Mouse (Mus musculus): ENCODE data around the gene Phtf1. TPM values are rescaled to one million over a fixed set of nuclear protein-coding genes. Genes with fewer than 3 reads are reported as not detected.
A peak's percentile ranks its signal among the peaks of the same experiment; 100 is the strongest.

Phtf1 gene
- total RNA-seq (2014; fragmentation: Nextera tagmentation) (14.4 and 17.2 TPM in 2 replicates), total RNA-seq (2017) (34.8 and 36.1 TPM in 2 replicates), polyA plus RNA-seq (2012) (13.3 and 19.5 TPM in 2 replicates)

DNA sequence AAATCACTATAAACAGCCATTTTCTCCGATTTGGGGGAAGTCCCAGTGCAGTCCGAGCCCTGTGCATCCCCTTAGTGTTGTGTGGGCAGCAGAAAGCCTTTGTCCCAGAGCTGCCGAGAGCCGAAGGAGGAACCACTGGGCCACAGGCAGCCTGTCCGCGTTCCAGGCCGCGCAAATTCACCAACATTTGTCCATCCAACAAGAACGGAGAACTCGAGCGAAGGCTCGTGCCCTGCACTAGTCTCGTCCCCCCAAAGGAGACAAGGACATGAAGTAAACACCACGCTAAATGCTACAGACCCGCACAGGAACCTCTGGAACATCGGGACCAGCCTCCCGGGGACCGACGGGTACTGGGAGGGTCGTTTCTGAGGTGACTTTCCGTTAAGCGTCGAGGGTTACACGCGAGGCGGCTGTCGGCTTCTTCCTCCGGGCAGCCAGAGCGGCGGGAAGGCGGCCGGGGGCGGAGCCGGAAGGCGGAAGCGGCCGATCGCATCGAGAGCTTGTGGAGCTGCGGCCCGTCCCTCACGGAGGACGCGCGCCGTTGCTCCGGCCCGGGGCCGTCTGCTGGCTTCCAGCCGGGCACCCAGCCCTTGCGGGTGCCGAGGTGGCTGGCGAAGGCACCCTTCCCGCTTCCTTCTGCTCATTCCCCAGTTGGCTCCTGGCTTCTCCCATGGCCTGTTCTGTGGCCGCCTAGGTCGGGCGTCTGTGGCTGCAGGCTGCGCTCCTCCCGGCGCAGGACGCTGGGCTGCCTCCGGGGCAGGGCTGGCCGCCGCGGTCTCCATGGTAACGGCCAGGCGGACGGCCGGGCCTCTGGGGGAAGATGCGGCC is at the start of gene Phtf1:
TSS of gene Phtf1 (plus strand) at position 250 of the 831 bp plus-strand sequence.
- Histone ChIP-seq H3K27me3 (ENCODE audit: insufficient read depth, low read length) (no peaks in the 10 kb centered on the region), H3K4me1 (ENCODE audit: insufficient read depth, low read depth, low read length) (peaks cover 26% of the 10 kb centered on the region), H3K4me3 (ENCODE audit: low read depth, low read length) (peak within 1 kb of the TSS; percentile 93), H3K9me3 (replicated peaks) (no peaks in the 10 kb centered on the region), H3K36me3 (replicated peaks) (peaks cover 37% of the 10 kb centered on the region)
- DNase-seq (ENCODE audit: low spot score) (peak; percentile 67), ATAC-seq (ENCODE audit: extremely low read depth, insufficient number of reproducible peaks, low FRiP score, poor library complexity, severe bottlenecking) (peak; percentile 73)
- TF ChIP-seq POLR2AphosphoS5 (IDR thresholded peaks at IDR 0.05; ENCODE audit: insufficient replicate concordance, low read depth, low read length): peak; percentile 85; the same call in 1 of the 2 replicates
- no peak for TF ChIP-seq GATA1 (IDR thresholded peaks at IDR 0.05; ENCODE audit: borderline replicate concordance, low read length)
- no peak for TF ChIP-seq TAL1 (conservative IDR thresholded peaks at IDR 0.05; ENCODE audit: low read depth, low read length)
- no peak for TF ChIP-seq CTCF (IDR thresholded peaks at IDR 0.05; ENCODE audit: low read depth, low read length)
- TF ChIP-seq GATA2 (IDR thresholded peaks at IDR 0.05; ENCODE audit: borderline replicate concordance, low read depth, low read length): no peak

DNA sequence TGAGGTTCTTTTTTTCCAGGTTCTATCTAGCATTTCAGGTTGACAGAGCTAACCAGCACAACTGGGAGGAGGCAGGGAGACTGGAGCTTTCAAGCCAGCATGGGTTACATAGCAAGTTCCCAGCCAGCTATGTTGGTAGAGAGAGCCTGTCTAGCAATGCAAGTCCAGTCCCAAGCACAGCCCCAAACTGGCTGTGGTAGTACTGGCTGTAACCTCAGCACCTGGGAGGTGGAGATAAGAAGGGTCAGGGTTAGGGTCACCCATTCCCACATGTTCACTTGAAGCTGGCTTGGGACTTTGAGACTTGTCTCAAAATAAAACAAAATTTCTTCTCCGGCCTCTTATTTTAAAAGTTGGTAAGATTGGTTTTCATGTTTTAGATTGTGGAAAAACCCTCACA is 47.8 kb upstream of the Phtf1 start:
- DNase-seq (ENCODE audit: low spot score) (peak; percentile 12), ATAC-seq (ENCODE audit: extremely low read depth, insufficient number of reproducible peaks, low FRiP score, poor library complexity, severe bottlenecking) (no peak)
- H3K9me3 ChIP-seq (replicated peaks): no peaks in the 10 kb centered on the region
- peaks cover 18% of the 10 kb centered on the region for H3K36me3 ChIP-seq (replicated peaks)
- peaks cover 38% of the 10 kb centered on the region for H3K4me1 ChIP-seq (ENCODE audit: insufficient read depth, low read depth, low read length)
- no peak overlapping the region; the same call in 1 of the 2 replicates for H3K4me3 ChIP-seq (ENCODE audit: low read depth, low read length)
- H3K27me3 ChIP-seq (ENCODE audit: insufficient read depth, low read length): no peaks in the 10 kb centered on the region
- TF ChIP-seq GATA1 (IDR thresholded peaks at IDR 0.05; ENCODE audit: borderline replicate concordance, low read length) (no peak), TAL1 (conservative IDR thresholded peaks at IDR 0.05; ENCODE audit: low read depth, low read length) (peak; percentile 76), POLR2AphosphoS5 (IDR thresholded peaks at IDR 0.05; ENCODE audit: insufficient replicate concordance, low read depth, low read length) (no peak), CTCF (IDR thresholded peaks at IDR 0.05; ENCODE audit: low read depth, low read length) (no peak), GATA2 (IDR thresholded peaks at IDR 0.05; ENCODE audit: borderline replicate concordance, low read depth, low read length) (no peak)

DNA sequence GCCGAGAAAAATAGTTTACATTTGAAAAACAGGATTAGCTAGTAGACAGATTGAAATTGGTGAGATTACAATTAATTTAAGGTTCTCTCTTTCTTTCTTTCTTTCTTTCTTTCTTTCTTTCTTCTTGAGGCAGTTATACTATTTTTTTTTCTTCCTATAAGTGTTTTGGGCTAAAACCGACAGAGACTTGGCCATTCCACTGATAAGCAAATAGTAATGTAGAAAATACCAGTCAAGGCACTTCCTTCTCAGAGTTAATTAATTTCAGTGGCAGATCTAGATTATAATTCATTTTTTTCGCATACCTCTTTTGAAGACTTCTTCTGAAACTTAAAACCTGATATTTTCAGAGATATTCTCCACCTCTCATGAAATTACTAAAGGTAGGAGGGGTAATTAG is 42.6 kb upstream of the Phtf1 start:
- no peak for TF ChIP-seq CTCF (IDR thresholded peaks at IDR 0.05; ENCODE audit: low read depth, low read length)
- no peak for TF ChIP-seq TAL1 (conservative IDR thresholded peaks at IDR 0.05; ENCODE audit: low read depth, low read length)
- no peak for TF ChIP-seq GATA2 (IDR thresholded peaks at IDR 0.05; ENCODE audit: borderline replicate concordance, low read depth, low read length)
- TF ChIP-seq GATA1 (IDR thresholded peaks at IDR 0.05; ENCODE audit: borderline replicate concordance, low read length): no peak
- TF ChIP-seq POLR2AphosphoS5 (IDR thresholded peaks at IDR 0.05; ENCODE audit: insufficient replicate concordance, low read depth, low read length): no peak
- no peak overlapping the region for H3K4me3 ChIP-seq (ENCODE audit: low read depth, low read length)
- DNase-seq (ENCODE audit: low spot score) (no peak), ATAC-seq (ENCODE audit: extremely low read depth, insufficient number of reproducible peaks, low FRiP score, poor library complexity, severe bottlenecking) (no peak)
- peaks cover 35% of the 10 kb centered on the region for H3K36me3 ChIP-seq (replicated peaks)
- peaks cover 35% of the 10 kb centered on the region for H3K4me1 ChIP-seq (ENCODE audit: insufficient read depth, low read depth, low read length)
- no peaks in the 10 kb centered on the region for H3K9me3 ChIP-seq (replicated peaks)
- no peaks in the 10 kb centered on the region for H3K27me3 ChIP-seq (ENCODE audit: insufficient read depth, low read length)

DNA sequence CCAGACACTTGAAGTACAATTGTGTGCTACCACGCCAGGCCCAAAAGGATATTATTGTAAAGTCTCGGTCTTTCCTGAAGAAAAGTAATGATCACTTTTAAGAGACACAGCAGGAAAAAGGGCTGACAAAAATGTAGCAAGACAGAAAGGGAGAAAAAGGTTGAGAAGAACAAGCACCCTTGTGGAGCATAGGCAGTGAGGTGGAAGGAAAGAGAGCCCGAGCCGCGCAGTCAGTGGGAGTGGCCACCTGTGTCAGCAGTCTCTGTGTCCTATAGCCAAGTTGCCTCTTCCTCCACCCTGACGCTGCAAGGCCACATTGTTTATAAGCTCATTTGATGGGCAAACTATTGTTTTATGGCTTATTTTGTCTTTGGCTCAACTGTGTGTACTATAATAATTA is 40.4 kb upstream of the Phtf1 start:
- Histone ChIP-seq H3K4me1 (ENCODE audit: insufficient read depth, low read depth, low read length) (peaks cover 27% of the 10 kb centered on the region), H3K36me3 (replicated peaks) (peaks cover 43% of the 10 kb centered on the region), H3K27me3 (ENCODE audit: insufficient read depth, low read length) (no peaks in the 10 kb centered on the region), H3K4me3 (ENCODE audit: low read depth, low read length) (no peak overlapping the region), H3K9me3 (replicated peaks) (no peaks in the 10 kb centered on the region)
- DNase-seq (ENCODE audit: low spot score) (no peak), ATAC-seq (ENCODE audit: extremely low read depth, insufficient number of reproducible peaks, low FRiP score, poor library complexity, severe bottlenecking) (no peak)
- TF ChIP-seq POLR2AphosphoS5 (IDR thresholded peaks at IDR 0.05; ENCODE audit: insufficient replicate concordance, low read depth, low read length): no peak
- no peak for TF ChIP-seq GATA1 (IDR thresholded peaks at IDR 0.05; ENCODE audit: borderline replicate concordance, low read length)
- no peak for TF ChIP-seq TAL1 (conservative IDR thresholded peaks at IDR 0.05; ENCODE audit: low read depth, low read length)
- TF ChIP-seq CTCF (IDR thresholded peaks at IDR 0.05; ENCODE audit: low read depth, low read length): no peak
- TF ChIP-seq GATA2 (IDR thresholded peaks at IDR 0.05; ENCODE audit: borderline replicate concordance, low read depth, low read length): no peak

DNA sequence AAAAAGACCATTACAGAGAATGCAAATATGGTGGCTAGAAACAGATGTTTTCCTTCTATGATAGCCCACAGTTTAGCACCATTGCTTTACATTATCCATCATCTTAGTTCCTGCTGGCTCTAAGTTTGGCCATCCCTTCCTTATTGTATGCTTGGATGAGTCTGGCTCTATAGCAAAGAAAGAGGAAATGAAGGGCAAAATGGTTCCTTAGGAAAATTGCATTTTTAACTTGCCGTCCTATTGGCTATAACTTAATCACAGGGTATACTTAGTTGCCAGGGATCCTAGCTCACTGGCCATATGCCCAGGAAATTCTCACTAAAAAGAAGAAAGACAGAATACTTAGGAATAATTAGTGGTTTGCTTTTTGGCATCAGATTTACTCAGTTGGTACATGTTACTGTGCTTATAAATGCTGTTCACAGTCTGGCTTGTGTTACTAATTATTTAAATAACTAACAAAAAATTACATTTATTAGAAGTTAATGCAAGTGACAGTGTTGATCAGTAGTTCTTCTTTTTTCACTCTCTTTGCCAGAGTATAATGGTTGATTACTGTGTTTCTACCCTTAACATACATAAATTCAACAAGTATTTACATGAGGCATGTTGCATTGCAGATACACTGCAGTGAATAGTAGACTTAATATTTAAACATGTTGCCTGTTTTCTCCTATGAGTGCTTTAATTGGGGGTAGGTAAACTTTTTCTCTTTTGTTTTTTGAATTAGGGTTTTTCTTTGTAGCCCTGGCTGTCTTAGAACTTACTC is 22.9 kb upstream of the Phtf1 start:
- Histone ChIP-seq H3K9me3 (replicated peaks) (no peaks in the 10 kb centered on the region), H3K27me3 (ENCODE audit: insufficient read depth, low read length) (no peaks in the 10 kb centered on the region), H3K4me1 (ENCODE audit: insufficient read depth, low read depth, low read length) (peaks cover 5% of the 10 kb centered on the region; the same call in 1 of the 2 replicates), H3K4me3 (ENCODE audit: low read depth, low read length) (no peak overlapping the region), H3K36me3 (replicated peaks) (peaks cover 27% of the 10 kb centered on the region)
- DNase-seq (ENCODE audit: low spot score) (no peak), ATAC-seq (ENCODE audit: extremely low read depth, insufficient number of reproducible peaks, low FRiP score, poor library complexity, severe bottlenecking) (no peak)
- TF ChIP-seq GATA1 (IDR thresholded peaks at IDR 0.05; ENCODE audit: borderline replicate concordance, low read length): no peak
- no peak for TF ChIP-seq CTCF (IDR thresholded peaks at IDR 0.05; ENCODE audit: low read depth, low read length)
- no peak for TF ChIP-seq TAL1 (conservative IDR thresholded peaks at IDR 0.05; ENCODE audit: low read depth, low read length)
- TF ChIP-seq POLR2AphosphoS5 (IDR thresholded peaks at IDR 0.05; ENCODE audit: insufficient replicate concordance, low read depth, low read length): no peak
- TF ChIP-seq GATA2 (IDR thresholded peaks at IDR 0.05; ENCODE audit: borderline replicate concordance, low read depth, low read length): no peak

DNA sequence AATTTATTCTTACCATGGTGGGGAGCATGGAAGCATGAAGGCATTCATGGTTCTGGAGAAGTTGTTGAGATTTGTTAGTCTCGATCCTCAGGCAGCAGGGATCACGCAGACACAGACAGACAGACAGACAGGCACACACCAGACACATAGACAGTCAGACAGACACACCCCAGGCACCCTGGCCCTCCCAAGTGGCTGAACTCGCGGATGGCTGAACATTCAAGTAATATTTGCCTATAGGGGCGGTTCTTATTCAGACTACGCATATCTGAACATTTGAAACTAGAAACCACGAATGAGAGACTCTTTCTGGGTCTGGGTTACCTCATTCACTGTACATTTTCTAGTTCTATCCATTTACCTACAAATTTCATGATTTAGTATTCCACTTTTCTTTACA is 19.2 kb upstream of the Phtf1 start:
- ATAC-seq (ENCODE audit: extremely low read depth, insufficient number of reproducible peaks, low FRiP score, poor library complexity, severe bottlenecking): no peak
- peaks cover 38% of the 10 kb centered on the region for H3K36me3 ChIP-seq (replicated peaks)
- H3K4me3 ChIP-seq (ENCODE audit: low read depth, low read length): no peak overlapping the region
- H3K9me3 ChIP-seq (replicated peaks): no peaks in the 10 kb centered on the region
- TF ChIP-seq GATA2 (IDR thresholded peaks at IDR 0.05; ENCODE audit: borderline replicate concordance, low read depth, low read length): no peak
- no peak for TF ChIP-seq TAL1 (conservative IDR thresholded peaks at IDR 0.05; ENCODE audit: low read depth, low read length)
- no peak for TF ChIP-seq POLR2AphosphoS5 (IDR thresholded peaks at IDR 0.05; ENCODE audit: insufficient replicate concordance, low read depth, low read length)
- no peak for TF ChIP-seq GATA1 (IDR thresholded peaks at IDR 0.05; ENCODE audit: borderline replicate concordance, low read length)
- TF ChIP-seq CTCF (IDR thresholded peaks at IDR 0.05; ENCODE audit: low read depth, low read length): no peak
- DNase-seq (ENCODE audit: low spot score): no peak
- peaks cover 9% of the 10 kb centered on the region for H3K4me1 ChIP-seq (ENCODE audit: insufficient read depth, low read depth, low read length)
- no peaks in the 10 kb centered on the region for H3K27me3 ChIP-seq (ENCODE audit: insufficient read depth, low read length)

Measured in G1E (cell line).